Mouse (Mus musculus): ENCODE data around the gene Tuba1c.

DNA sequence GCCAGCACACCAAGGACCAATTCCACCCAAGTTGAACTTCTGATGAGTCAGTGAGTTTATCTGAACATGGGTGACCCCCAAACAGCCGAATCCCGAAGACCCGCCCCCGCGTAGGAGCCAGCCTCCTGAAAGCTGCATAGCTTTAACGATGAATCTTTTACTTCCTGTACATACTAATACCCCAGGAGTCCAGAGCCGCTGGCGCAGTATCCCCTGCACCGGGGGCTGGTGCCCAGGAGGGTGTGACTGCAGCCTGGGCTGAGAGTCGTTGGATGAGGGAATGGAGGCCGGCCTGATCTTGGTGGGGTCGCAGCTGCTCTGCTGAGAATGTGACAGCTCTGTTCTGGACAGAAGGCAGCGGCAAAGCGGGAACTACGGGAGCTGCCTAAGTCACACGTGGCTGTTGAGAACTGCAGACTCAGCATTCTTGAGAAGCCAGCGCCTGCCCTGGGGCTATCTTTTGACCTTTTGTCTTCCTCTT lies 28.2 kb upstream of the Tuba1c start:
- TF ChIP-seq GATA1 (IDR thresholded peaks at IDR 0.05; ENCODE audit: low read length) (no peak), TAL1 (IDR thresholded peaks at IDR 0.05; ENCODE audit: low read length) (no peak)

Measured in erythroblast, embryonic 14.5 days (primary cell).